Mouse (Mus musculus) T-cell, adult 2 months (primary cell): ENCODE results near the gene Gatd1.

Source experiments
- DNase-seq: peaks from one replicate; pipeline ENCODE4 v3.0.0; 2022; ENCODE audit warnings: low spot score

The Gatd1 gene

GRCm38 (mm10) chr7:141390326-141391259 lies 23.3 kb downstream of the Gatd1 start:
- DNase-seq = no peak

GRCm38 (mm10) chr7:141388487-141389109 lies 25.3 kb downstream of the Gatd1 start:
- DNase-seq = no peak

DNA sequence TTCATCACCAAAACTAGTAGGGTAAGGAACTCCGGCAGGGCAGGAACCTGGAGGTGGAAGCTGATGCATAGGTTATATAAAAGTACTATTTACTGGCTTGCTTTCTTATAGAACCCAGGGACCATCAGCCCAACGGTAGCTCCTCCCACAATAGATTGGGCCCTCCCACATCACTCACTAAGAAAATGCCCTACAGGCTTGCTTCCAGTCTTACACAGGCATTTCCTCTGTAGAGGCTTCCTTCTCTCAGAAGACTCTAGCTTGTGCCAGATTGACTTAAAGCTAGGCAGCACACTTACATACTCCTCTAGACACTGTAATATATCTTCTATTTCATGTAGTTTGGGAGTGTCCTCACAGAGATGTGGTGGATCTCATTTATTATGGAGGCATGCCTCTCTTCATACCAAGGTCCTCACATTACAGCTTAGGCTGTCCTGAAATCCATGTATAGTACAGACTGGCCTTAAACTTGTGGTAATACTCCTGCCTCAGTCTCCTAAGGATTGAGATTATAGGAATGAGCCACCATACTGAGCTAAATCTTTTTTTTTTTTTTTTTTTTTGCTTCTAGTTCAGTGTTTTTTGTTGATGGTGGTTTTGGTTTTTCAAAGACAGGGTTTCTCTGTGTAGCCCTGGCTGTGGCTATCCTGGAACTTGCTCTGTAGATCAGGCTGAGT lies 26.0 kb downstream of the Gatd1 start:
- no peak for DNase-seq

GRCm38 (mm10) chr7:141381068-141381835 lies 32.7 kb downstream of the Gatd1 start:
- DNase-seq = no peak

DNA sequence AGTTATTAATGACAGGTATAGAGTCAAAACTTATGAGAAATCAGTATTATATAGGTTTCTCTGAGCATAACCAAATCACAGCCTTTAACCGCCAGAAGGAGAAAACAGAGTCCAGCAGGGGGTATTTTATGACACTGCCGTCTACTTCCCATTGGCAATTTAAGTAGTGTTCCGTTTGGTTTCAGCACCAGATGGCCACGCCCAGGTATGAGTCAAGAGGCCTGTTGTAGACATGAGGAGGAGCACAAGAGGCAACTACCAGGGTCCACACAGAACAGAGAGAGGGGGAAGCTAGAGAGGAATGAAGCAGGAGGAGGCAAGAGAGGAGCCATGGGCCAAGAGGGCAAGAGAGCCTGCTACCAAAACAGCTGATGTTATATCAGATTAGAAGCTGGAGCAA lies 34.4 kb downstream of the Gatd1 start:
- DNase-seq = no peak

- DNase-seq = no peak
Observed at GRCm38 (mm10) chr7:141374399-141374798, 39.5 kb downstream of the Gatd1 start.

DNA sequence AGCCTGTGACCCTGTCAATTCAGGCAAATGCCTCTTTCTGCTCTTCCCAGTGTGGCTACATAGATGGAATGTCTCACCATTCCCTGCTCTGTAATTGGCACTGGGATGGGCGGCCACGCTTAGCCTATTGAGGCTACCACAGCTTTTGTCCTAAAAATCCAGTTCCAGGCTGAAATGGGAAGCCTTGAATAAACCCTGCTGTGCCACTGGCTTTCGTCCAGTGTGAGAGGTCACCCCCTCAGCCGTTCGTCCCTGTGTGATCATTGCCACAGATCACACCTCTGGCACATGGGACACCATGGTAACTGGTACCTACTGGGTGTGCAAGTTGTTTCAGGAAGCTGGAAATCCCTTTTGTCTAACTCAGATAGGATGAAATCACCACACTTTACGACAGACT lies 40.3 kb downstream of the Gatd1 start:
- DNase-seq = no peak

GRCm38 (mm10) chr7:141371942-141372595 lies 41.9 kb downstream of the Gatd1 start:
- DNase-seq = no peak

DNA sequence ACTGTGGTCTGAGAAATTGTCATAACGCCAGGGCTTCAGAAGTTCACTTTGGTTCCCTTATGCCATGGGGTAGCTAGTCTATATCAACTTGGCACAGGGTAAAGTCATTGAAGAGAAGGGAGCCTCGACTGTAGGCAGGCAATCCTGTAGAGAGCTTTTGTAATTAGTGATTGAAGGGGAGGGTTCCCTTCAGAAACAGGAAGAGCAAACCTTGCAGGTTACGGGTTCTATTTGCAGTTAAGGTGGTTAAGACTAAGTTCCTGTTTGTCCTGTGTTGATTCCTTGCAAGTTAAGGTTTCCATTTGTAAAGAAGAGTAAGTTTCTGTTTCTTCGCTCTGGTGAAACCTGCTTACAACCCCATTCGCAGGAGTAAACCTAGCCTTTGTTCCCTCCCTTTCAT lies 44.0 kb downstream of the Gatd1 start:
- no peak for DNase-seq

- no peak for DNase-seq
Observed at GRCm38 (mm10) chr7:141367358-141367757, 46.6 kb downstream of the Gatd1 start.

- no peak for DNase-seq
Observed at GRCm38 (mm10) chr7:141365049-141365445, 48.9 kb downstream of the Gatd1 start.

DNA sequence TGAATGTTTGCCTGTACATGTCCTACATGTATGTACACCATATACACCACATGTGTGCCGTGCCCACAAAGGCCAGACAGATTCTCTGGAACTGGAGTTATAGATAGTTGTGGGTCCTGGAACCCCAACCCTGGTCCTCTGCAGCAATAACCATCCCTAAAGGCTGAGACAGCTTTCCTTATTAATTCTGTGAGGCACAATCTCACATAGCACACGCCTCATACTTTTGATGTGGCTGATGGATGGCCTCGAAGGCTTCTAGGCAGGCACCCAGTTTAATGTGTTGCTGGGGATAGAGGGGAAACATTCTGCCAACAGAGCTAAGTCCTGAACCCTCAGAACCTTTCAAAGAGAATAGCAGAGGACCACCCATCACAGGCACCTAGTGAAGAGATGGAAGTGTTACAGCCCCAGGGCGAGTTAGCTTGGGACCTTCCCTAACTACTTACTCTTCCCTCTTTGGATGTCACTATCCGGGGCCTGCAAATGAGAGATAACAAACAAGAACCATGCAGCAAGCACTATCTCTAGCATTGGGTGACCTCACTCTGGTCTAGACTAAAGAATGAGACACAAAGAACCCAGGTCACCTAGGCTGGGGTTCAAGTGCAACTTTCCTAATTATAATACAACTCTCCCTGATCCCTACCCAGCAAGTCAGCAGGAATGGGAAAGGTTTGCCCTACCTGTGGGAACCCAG lies 49.4 kb downstream of the Gatd1 start:
- DNase-seq = no peak

DNA sequence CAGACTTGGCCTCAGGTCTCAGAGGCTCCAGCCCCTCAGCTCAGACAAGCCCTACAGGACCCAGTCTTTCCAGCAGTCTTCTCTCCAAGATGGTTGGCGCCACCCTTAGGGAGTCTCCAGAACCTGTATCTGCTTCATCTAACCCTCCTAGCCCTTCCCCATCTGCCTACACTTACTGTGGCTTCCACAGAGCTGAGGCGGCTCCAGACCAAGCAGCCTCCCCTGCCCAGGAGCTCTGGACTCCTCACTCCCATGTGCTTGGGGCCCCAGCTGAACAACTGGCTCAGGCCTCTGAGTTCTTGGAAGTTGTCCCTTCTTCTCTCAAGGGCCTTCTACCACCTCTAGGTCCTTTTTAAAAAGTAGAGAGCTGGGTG lies 50.2 kb downstream of the Gatd1 start:
- no peak for DNase-seq

DNA sequence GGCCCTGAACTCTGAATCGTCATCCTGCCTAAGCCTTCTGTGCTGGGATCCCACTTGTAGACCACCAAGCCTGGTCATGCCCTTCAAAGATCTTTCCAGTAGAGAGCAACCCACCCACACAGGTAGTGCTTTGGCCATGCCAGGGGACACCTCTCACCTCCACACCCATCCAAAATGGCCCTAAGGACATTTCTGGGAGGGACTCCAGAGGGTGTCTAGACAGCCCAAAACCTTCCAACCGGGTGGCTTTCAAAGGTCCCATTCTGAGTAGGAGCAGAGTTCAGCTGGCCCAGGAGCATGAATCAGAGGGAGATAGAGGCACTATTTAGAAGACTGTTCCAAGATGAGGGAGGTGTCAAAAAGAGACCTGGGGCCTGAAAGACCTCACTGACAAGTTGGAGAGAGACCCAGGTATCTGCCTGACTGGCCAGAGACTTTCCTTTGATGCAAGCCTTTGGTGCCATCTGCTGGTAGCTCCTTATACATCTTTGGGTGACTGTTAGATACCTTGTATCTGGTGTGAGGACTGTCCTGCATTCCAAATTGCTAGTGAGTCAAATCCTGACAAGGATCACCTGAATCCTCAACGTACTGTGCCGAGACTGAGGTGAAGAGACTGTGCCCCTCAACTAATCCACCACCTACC lies 50.7 kb downstream of the Gatd1 start:
- DNase-seq = peak; percentile 72

- DNase-seq = peak; percentile 48
Observed at GRCm38 (mm10) chr7:141361510-141361909, 52.4 kb downstream of the Gatd1 start.
